Mouse (Mus musculus): ENCODE results near the gene Pllp.

Gene Pllp

GRCm38 (mm10) chr8:94695994-94696384, at the start of gene Pllp:
Pllp (minus strand) TSS chr8:94696278.
- DNase-seq (ENCODE audit: low read depth, low spot score), result peak; percentile 88

- no peak for DNase-seq (ENCODE audit: low read depth, low spot score)
Observed at GRCm38 (mm10) chr8:94745476-94746184, 49.6 kb upstream of the Pllp start, which contains the start of gene Ccl22. Ccl22 (plus strand) TSS chr8:94745590.

- DNase-seq (ENCODE audit: low read depth, low spot score), result no peak
Observed at GRCm38 (mm10) chr8:94744972-94745371, 48.9 kb upstream of the Pllp start.

GRCm38 (mm10) chr8:94744484-94744883, 48.4 kb upstream of the Pllp start:
- DNase-seq (ENCODE audit: low read depth, low spot score), result no peak

GRCm38 (mm10) chr8:94741726-94742125, 45.6 kb upstream of the Pllp start:
- DNase-seq (ENCODE audit: low read depth, low spot score), result no peak

GRCm38 (mm10) chr8:94740591-94740990, 44.5 kb upstream of the Pllp start:
- peak; percentile 58 for DNase-seq (ENCODE audit: low read depth, low spot score)

- no peak for DNase-seq (ENCODE audit: low read depth, low spot score)
Observed at GRCm38 (mm10) chr8:94739829-94740228, 43.8 kb upstream of the Pllp start.

- DNase-seq (ENCODE audit: low read depth, low spot score), result no peak
Observed at GRCm38 (mm10) chr8:94735426-94736094, 39.5 kb upstream of the Pllp start.

GRCm38 (mm10) chr8:94734735-94735350, 38.8 kb upstream of the Pllp start:
- peak; percentile 22 for DNase-seq (ENCODE audit: low read depth, low spot score)

GRCm38 (mm10) chr8:94733821-94734465, 37.9 kb upstream of the Pllp start:
- DNase-seq (ENCODE audit: low read depth, low spot score), result no peak

GRCm38 (mm10) chr8:94729301-94729700, 33.2 kb upstream of the Pllp start:
- DNase-seq (ENCODE audit: low read depth, low spot score), result no peak

GRCm38 (mm10) chr8:94725998-94726397, 29.9 kb upstream of the Pllp start:
- DNase-seq (ENCODE audit: low read depth, low spot score), result no peak

- no peak for DNase-seq (ENCODE audit: low read depth, low spot score)
Observed at GRCm38 (mm10) chr8:94716841-94717240, 20.8 kb upstream of the Pllp start.

- no peak for DNase-seq (ENCODE audit: low read depth, low spot score)
Observed at GRCm38 (mm10) chr8:94715871-94716270, 19.8 kb upstream of the Pllp start.

GRCm38 (mm10) chr8:94714556-94714955, 18.5 kb upstream of the Pllp start:
- DNase-seq (ENCODE audit: low read depth, low spot score), result no peak

GRCm38 (mm10) chr8:94711160-94711718, 15.2 kb upstream of the Pllp start:
- DNase-seq (ENCODE audit: low read depth, low spot score), result no peak

GRCm38 (mm10) chr8:94710336-94710735, 14.3 kb upstream of the Pllp start:
- DNase-seq (ENCODE audit: low read depth, low spot score), result no peak

GRCm38 (mm10) chr8:94706732-94707395, 10.8 kb upstream of the Pllp start:
- peak; percentile 26 for DNase-seq (ENCODE audit: low read depth, low spot score)

- DNase-seq (ENCODE audit: low read depth, low spot score), result no peak
Observed at GRCm38 (mm10) chr8:94705581-94706245, 9.6 kb upstream of the Pllp start.

- no peak for DNase-seq (ENCODE audit: low read depth, low spot score)
Observed at GRCm38 (mm10) chr8:94704669-94704984, 8.5 kb upstream of the Pllp start.
